Mouse (Mus musculus) megakaryocyte, embryonic 14.5 days (primary cell): ENCODE results near the gene Pan3. TPM values are rescaled to one million over a fixed set of nuclear protein-coding genes. Genes with fewer than 3 reads are reported as not detected.

Experiments
- H3K27me3 ChIP-seq: replicated peaks from 2 replicates; pipeline ENCODE3; 2012; ENCODE audit warnings: inconsistent platforms
- H3K36me3 ChIP-seq: replicated peaks from 2 replicates; pipeline ENCODE3; 2012; ENCODE audit warnings: low read length, inconsistent platforms, mixed read lengths
- H3K4me1 ChIP-seq: 2 replicates; pipeline ENCODE4 v1.6.1; 2012; ENCODE audit warnings: inconsistent platforms
- H3K4me3 ChIP-seq: replicated peaks from 2 replicates; pipeline ENCODE3; 2012; ENCODE audit warnings: moderate library complexity, mild to moderate bottlenecking, inconsistent platforms
- H3K9me3 ChIP-seq: 2 replicates; pipeline ENCODE4 v1.6.1; 2012; ENCODE audit warnings: inconsistent platforms
- FLI1 ChIP-seq: IDR thresholded peaks from 2 replicates; pipeline ENCODE4 v1.6.1; 2012; ENCODE audit warnings: low read length, inconsistent platforms, mixed read lengths
- GATA1 ChIP-seq: IDR thresholded peaks from 3 replicates; pipeline ENCODE4 v1.6.1; 2012; ENCODE audit warnings: mixed read lengths, low read length, inconsistent platforms, borderline replicate concordance
- polyA plus RNA-seq: library from polyadenylated mRNA; stranded (reverse); fragments of >175 nt; gene quantifications from 2 replicates; pipeline ENCODE4 v1.2.3, GENCODE M21; 2012; ENCODE audit warnings: low replicate concordance; ENCODE audit not compliant: insufficient read depth

Gene Pan3
- polyA plus RNA-seq, 1 experiment: 1.2 TPM

DNA sequence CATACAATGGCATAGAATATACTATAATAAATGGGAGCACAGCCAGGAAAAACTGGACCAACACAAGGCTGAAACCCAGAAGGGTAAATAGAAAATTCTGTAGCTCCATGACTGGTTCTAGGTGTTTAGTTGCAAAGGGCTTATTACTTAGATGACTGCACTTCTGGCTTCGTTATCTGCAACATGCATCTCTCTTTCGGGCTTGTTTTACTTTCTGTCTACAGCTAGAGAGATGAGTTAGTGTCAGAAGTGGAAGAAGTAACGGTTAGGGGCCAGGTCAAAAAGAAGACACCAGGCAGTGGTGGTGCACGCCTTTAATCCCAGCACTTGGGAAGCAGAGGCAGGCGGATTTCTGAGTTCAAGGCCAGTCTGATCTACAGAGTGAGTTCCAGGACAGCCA lies 46.1 kb downstream of the Pan3 start:
- no peaks in the 10 kb centered on the region for H3K27me3 ChIP-seq
- TF ChIP-seq GATA1 (no peak), FLI1 (no peak)
- peaks cover 57% of the 10 kb centered on the region for H3K36me3 ChIP-seq
- H3K9me3 ChIP-seq: no peaks in the 10 kb centered on the region
- peaks cover 59% of the 10 kb centered on the region for H3K4me1 ChIP-seq
- no peak overlapping the region for H3K4me3 ChIP-seq

DNA sequence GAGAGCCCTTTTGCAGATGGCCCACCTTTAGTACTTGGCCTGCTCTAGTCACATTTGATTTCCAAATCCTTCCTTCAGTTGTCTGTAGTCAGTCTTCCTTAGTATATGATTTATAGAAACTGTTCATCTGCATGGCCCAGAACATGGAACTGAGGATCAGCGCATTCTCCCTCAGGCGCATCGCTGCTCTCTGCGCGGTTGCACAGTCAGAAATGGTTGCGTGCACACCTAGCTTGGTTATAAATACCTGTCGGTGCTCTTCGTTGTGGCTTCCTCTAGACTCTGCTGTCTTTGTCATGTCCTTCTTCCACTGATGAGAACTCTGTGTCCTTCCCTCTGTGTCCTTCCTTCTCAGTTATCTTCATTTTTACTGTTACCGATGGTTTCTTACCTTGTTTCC lies 47.1 kb downstream of the Pan3 start:
- TF ChIP-seq GATA1: no peak
- no peak for TF ChIP-seq FLI1
- H3K4me3 ChIP-seq: no peak overlapping the region
- no peaks in the 10 kb centered on the region for H3K27me3 ChIP-seq
- peaks cover 54% of the 10 kb centered on the region for H3K4me1 ChIP-seq
- H3K36me3 ChIP-seq: peaks cover 51% of the 10 kb centered on the region
- H3K9me3 ChIP-seq: no peaks in the 10 kb centered on the region

DNA sequence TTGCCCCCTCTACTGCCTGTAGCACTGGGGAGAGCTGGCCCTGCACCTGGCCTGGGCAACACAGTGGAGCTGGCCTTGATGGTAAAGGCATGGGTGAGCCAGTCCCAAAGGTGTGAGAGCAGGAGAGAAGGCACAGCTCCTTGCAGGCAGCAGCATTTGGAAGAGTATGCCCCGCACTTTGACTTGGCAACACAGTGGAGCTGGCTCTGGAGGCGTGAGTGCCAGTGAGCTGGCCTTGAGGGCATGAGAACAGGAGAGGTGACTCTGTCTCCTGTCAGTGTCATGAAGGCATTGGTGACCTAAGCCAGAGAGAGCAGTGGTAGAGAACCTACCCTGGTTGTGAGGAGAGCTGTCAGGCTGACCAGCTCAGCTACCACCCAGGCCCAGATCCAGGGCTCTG lies 49.4 kb downstream of the Pan3 start:
- Histone ChIP-seq H3K27me3 (no peaks in the 10 kb centered on the region), H3K4me1 (peaks cover 47% of the 10 kb centered on the region), H3K4me3 (peak overlapping the region; percentile 28), H3K36me3 (peaks cover 55% of the 10 kb centered on the region), H3K9me3 (no peaks in the 10 kb centered on the region)
- TF ChIP-seq FLI1 (no peak), GATA1 (no peak)

DNA sequence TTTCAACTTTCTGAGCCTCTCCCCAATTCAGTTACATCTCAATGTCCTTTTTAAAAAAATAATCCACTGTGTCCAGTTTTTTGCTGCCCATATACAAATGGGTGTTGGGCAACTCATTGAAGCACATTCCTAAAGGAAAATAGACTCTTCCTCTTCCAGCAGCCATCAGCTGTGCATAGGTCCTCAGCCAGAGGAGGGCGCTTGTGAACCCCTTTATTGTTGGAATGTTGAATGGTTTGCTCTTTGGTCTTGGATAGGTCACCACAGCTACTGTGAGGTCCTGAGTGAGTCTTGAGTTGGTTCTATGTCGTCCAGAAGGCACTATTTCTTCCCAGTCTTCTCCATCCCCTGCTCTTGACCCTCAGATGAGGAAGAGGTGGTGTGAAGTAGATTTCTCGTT lies 54.2 kb downstream of the Pan3 start:
- no peaks in the 10 kb centered on the region for H3K27me3 ChIP-seq
- no peak for TF ChIP-seq GATA1
- TF ChIP-seq FLI1: no peak
- H3K4me1 ChIP-seq: peaks cover 51% of the 10 kb centered on the region
- peaks cover 56% of the 10 kb centered on the region for H3K36me3 ChIP-seq
- no peak overlapping the region for H3K4me3 ChIP-seq
- no peaks in the 10 kb centered on the region for H3K9me3 ChIP-seq

DNA sequence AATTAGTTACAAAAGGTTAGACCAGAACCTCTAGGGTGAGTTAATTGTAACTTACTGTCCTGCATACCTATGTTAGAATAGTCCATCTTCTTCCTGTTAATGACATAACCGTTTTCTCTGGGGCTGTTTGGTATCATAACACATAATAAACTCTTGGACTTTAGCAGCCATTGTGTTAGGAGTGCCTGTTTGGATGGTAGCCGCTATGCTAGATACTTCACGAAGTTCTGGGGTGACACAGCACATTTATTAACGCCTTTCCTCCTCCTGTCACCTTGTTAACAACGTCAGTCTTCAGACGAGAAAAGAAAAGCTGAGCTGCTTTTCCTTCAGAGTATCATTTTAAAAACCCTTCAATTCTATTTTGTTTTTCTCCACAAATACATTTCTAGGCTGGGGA lies 59.3 kb downstream of the Pan3 start:
- TF ChIP-seq FLI1: no peak
- TF ChIP-seq GATA1: no peak
- H3K27me3 ChIP-seq: no peaks in the 10 kb centered on the region
- no peaks in the 10 kb centered on the region for H3K9me3 ChIP-seq
- peaks cover 83% of the 10 kb centered on the region for H3K4me1 ChIP-seq
- no peak overlapping the region for H3K4me3 ChIP-seq
- peaks cover 63% of the 10 kb centered on the region for H3K36me3 ChIP-seq

DNA sequence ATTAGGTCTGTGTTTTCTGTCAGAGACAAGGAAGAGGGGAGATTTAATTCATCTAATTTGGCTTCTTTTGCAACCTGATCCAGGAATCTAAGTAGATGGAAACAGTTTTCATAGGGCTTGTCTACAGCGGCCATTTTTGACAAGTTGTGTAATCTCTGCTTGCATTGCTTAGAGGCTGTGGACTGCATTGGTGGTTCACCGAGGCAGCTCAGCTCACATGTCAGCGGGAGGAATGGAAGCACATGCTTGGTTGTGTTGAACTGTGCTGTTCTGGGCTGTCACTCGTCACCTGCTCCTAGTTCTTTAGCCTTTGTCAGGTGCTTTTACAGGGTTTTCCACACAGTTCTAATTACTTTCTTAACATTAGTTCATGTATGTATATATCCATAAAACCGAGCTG lies 60.9 kb downstream of the Pan3 start:
- Histone ChIP-seq H3K36me3 (peaks cover 65% of the 10 kb centered on the region), H3K27me3 (no peaks in the 10 kb centered on the region), H3K4me3 (no peak overlapping the region), H3K9me3 (no peaks in the 10 kb centered on the region), H3K4me1 (peaks cover 81% of the 10 kb centered on the region)
- no peak for TF ChIP-seq FLI1
- no peak for TF ChIP-seq GATA1

DNA sequence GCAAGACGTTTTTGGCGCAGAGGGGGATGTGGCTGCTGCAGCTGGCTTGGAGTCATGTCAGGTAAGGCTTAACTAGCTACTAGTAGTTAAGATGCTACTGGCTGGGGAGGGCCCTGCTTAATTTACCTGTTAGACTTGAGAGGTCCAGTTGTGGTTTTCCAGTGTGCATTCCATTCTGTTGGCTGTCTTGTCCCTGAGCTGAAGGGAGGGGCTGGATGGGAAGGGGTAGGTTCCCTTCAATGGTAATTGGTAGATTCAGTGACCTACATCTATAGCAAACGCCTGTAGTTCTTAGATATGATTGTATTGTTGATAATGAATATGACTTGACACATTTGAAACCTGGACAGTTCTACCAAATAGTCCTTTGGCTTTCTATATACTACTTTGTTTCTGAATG lies 62.5 kb downstream of the Pan3 start:
- TF ChIP-seq GATA1 (no peak), FLI1 (no peak)
- Histone ChIP-seq H3K4me3 (no peak overlapping the region), H3K4me1 (peaks cover 83% of the 10 kb centered on the region), H3K27me3 (no peaks in the 10 kb centered on the region), H3K36me3 (peaks cover 68% of the 10 kb centered on the region), H3K9me3 (no peaks in the 10 kb centered on the region)

DNA sequence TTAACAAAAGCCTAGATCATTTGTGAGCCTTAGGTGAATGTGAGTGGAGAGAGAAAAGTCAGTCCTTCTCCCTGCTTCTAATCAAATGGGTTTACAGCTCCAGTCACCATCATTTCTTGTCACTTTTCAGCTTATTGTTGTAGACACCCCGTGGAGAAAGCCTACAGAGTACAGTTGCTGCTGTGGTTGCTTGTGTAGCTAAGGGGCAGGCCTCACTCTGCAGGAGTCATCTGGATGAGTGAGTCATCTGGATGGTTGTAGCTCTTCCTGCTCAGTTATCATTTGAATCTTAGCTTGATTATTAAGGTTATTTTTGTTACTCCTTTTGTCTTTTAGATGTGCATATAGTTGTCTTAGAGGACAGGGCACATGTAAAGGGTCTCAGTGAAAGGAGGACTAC lies 63.2 kb downstream of the Pan3 start:
- Histone ChIP-seq H3K9me3 (no peaks in the 10 kb centered on the region), H3K27me3 (no peaks in the 10 kb centered on the region), H3K36me3 (peaks cover 68% of the 10 kb centered on the region), H3K4me1 (peaks cover 88% of the 10 kb centered on the region), H3K4me3 (no peak overlapping the region)
- no peak for TF ChIP-seq FLI1
- no peak for TF ChIP-seq GATA1

DNA sequence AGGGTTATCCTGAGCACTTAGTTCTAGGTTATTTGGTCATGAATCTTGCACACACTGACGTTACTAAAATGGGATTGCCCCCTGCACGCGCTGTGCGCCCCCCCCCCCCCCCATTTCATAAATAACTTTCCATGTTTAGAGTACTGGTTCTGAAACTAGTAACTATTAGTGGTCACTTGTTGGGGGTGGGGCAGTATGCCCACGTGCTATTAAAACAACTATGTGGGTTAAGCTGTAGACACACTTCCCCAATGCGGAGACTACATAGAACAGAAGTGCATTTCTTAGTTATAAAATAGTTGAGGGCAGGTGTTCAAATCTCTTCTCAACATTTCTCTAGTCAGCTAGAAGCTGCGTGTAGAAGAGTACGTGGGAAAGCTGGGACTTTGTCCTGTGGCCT lies 63.7 kb downstream of the Pan3 start:
- Histone ChIP-seq H3K9me3 (no peaks in the 10 kb centered on the region), H3K4me3 (no peak overlapping the region), H3K27me3 (no peaks in the 10 kb centered on the region), H3K4me1 (peaks cover 86% of the 10 kb centered on the region), H3K36me3 (peaks cover 66% of the 10 kb centered on the region)
- no peak for TF ChIP-seq FLI1
- TF ChIP-seq GATA1: no peak

DNA sequence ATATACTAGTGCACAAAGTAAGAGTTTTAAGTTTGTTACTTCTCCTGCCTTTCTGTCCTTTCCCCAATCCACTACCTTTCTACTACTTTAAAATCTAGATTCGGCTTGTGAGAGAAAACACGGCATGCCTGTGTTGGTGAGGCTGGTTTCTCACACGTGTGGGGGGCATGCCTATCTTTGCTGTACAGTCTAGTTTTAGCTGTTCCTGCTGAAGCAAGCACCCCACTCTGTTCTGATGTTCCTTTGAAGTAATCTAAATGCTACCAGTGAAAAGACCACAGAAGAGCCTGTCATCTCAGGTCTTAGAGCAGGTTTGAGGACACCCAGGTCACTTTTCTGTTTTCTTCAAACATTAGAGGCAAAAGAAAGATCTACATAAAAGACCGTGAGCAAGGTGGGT lies 64.4 kb downstream of the Pan3 start:
- Histone ChIP-seq H3K9me3 (no peaks in the 10 kb centered on the region), H3K4me1 (peaks cover 79% of the 10 kb centered on the region), H3K27me3 (no peaks in the 10 kb centered on the region), H3K4me3 (no peak overlapping the region), H3K36me3 (peaks cover 64% of the 10 kb centered on the region)
- TF ChIP-seq FLI1: no peak
- no peak for TF ChIP-seq GATA1

DNA sequence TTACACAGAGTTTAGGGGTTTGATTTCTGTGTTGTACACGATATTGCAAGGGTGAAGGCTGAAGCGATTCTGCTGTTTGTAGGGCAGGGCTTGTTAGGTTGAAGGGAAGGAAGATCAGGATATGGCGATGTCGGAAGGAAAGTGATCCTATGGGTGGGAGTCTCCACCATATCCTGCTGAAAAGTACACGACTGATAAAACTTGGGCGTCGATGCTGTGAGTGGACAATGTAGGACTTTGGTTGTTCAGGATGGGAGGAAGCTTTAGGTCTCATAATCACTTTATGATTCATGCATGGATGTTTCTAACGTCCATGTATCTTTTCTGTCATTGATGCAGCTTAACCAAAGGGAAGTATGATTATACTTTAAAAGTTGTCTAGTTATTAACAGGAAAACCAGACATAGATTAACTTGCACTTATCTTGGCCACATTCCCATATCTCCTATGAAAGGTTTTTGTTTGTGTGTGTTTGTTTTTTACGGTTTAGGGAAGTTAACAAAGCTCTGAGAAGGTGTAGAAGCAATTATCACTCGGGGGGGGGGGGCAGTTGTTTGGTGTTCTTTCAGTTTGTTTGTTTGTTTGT lies 64.9 kb downstream of the Pan3 start:
- TF ChIP-seq FLI1 (no peak), GATA1 (no peak)
- Histone ChIP-seq H3K36me3 (peaks cover 64% of the 10 kb centered on the region), H3K4me1 (peaks cover 79% of the 10 kb centered on the region), H3K27me3 (no peaks in the 10 kb centered on the region), H3K9me3 (no peaks in the 10 kb centered on the region), H3K4me3 (peak overlapping the region; percentile 4)
